Mouse (Mus musculus) spleen, adult 10 weeks (tissue): ENCODE results near the gene Gm973. TPM values are rescaled to one million over a fixed set of nuclear protein-coding genes. Genes with fewer than 3 reads are reported as not detected.

Source experiments
- polyA plus RNA-seq: library from polyadenylated mRNA; stranded (reverse); fragments of 350-450 nt; fragmentation: Illumina TruSeq; extraction: RNeasy Lipid Tissue Mini Kit (QIAGEN cat#74804); gene quantifications from one replicate; pipeline ENCODE4 v1.2.3, GENCODE M21; 2015; ENCODE audit warnings: low replicate concordance; ENCODE audit not compliant: insufficient read depth

The Gm973 gene
- polyA plus RNA-seq: not detected

GRCm38 (mm10) chr1:59516026-59516917 is at the start of gene Gm973:
TSS of gene Gm973 (plus strand) at chr1:59516264.

GRCm38 (mm10) chr1:59482331-59482695 is 33.8 kb upstream of the Gm973 start, which contains the start of gene Fzd7:
TSS of gene Fzd7 (plus strand) at chr1:59482424.

GRCm38 (mm10) chr1:59670641-59671168 is 154.6 kb downstream of the Gm973 start, which contains the start of gene Sumo1:
TSS of gene Sumo1 (minus strand) at chr1:59670834.

GRCm38 (mm10) chr1:59684819-59685755 is 169.0 kb downstream of the Gm973 start, which contains the start of gene Nop58:
TSS of gene Nop58 (plus strand) at chr1:59684971.

Other genes starting within 250 kb of the Gm973 start
- gene Fzd7, start 33.8 kb upstream of the Gm973 start, polyA plus RNA-seq: 3.3 TPM
- 233 TPM for gene Sumo1, start 154.6 kb downstream of the Gm973 start, polyA plus RNA-seq
- gene Nop58, start 168.7 kb downstream of the Gm973 start, polyA plus RNA-seq: 253 TPM
- gene Bmpr2, start 247.1 kb downstream of the Gm973 start, polyA plus RNA-seq: 11.1 TPM